Mouse (Mus musculus) testis, postnatal 10 days (tissue): ENCODE results near the gene Rsbn1.

Experiments
- DNase-seq: peaks from one replicate; pipeline ENCODE4 v3.0.0; 2021; ENCODE audit warnings: low spot score

The Rsbn1 gene

GRCm38 (mm10) chr3:103960622-103961021 is 46.7 kb downstream of the Rsbn1 start:
- DNase-seq = no peak

GRCm38 (mm10) chr3:103967231-103967630 is 53.3 kb downstream of the Rsbn1 start:
- DNase-seq = no peak

GRCm38 (mm10) chr3:103967861-103968691 is 54.2 kb downstream of the Rsbn1 start, which contains the start of gene Phtf1:
TSS of gene Phtf1 (plus strand) at chr3:103968110.
- peak; percentile 87 for DNase-seq

- no peak for DNase-seq
Measured at GRCm38 (mm10) chr3:103968701-103969100, 54.8 kb downstream of the Rsbn1 start.

GRCm38 (mm10) chr3:103971157-103971556 is 57.2 kb downstream of the Rsbn1 start:
- no peak for DNase-seq

- no peak for DNase-seq
Measured at GRCm38 (mm10) chr3:103984556-103984955, 70.6 kb downstream of the Rsbn1 start.

- no peak for DNase-seq
Measured at GRCm38 (mm10) chr3:103985194-103985593, 71.3 kb downstream of the Rsbn1 start.

- no peak for DNase-seq
Measured at GRCm38 (mm10) chr3:103987831-103988432, 74.0 kb downstream of the Rsbn1 start.

- DNase-seq = no peak
Measured at GRCm38 (mm10) chr3:103989352-103989751, 75.4 kb downstream of the Rsbn1 start.

- no peak for DNase-seq
Measured at GRCm38 (mm10) chr3:103991271-103991670, 77.4 kb downstream of the Rsbn1 start.

- no peak for DNase-seq
Measured at GRCm38 (mm10) chr3:103998724-103999123, 84.8 kb downstream of the Rsbn1 start.

- DNase-seq = peak; percentile 35
Measured at GRCm38 (mm10) chr3:104006896-104007466, 93.1 kb downstream of the Rsbn1 start.

GRCm38 (mm10) chr3:104007479-104007878 is 93.6 kb downstream of the Rsbn1 start:
- DNase-seq = peak; percentile 51

GRCm38 (mm10) chr3:104009924-104010662 is 96.2 kb downstream of the Rsbn1 start:
- DNase-seq = no peak

GRCm38 (mm10) chr3:104011972-104012371 is 98.1 kb downstream of the Rsbn1 start:
- no peak for DNase-seq
